Mouse (Mus musculus) urinary bladder, postnatal 25 days (tissue): ENCODE results near the gene Nol3.

Source experiments
- DNase-seq: peaks from one replicate; pipeline ENCODE4 v3.0.0; 2022; ENCODE audit warnings: low spot score

Gene Nol3

GRCm38 (mm10) chr8:105309142-105309847 is 33.4 kb downstream of the Nol3 start:
- DNase-seq: no peak

GRCm38 (mm10) chr8:105310118-105310517 is 34.2 kb downstream of the Nol3 start:
- DNase-seq: no peak

DNA sequence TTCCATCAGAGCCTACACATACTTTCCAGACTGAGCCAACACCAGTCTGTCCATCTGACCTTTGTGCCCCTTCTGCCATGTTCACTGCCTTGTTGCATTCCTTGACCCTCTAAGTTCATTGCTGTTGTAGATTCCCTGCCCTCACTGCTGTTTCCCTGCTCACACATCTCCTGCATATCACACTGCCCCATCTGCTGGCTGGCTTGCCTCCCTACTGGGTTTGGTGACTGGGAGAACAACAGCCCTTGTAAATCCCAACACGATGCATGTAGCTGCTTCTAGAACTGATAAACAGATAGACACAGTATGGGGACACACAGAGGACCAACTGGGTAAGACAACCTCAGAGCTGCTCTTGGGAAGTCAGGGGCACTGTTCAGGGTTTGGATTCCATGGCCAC is 35.8 kb downstream of the Nol3 start:
- DNase-seq: no peak

GRCm38 (mm10) chr8:105312891-105313481 is 37.0 kb downstream of the Nol3 start:
- DNase-seq: no peak

GRCm38 (mm10) chr8:105313622-105314402 is 37.9 kb downstream of the Nol3 start:
- DNase-seq: no peak

DNA sequence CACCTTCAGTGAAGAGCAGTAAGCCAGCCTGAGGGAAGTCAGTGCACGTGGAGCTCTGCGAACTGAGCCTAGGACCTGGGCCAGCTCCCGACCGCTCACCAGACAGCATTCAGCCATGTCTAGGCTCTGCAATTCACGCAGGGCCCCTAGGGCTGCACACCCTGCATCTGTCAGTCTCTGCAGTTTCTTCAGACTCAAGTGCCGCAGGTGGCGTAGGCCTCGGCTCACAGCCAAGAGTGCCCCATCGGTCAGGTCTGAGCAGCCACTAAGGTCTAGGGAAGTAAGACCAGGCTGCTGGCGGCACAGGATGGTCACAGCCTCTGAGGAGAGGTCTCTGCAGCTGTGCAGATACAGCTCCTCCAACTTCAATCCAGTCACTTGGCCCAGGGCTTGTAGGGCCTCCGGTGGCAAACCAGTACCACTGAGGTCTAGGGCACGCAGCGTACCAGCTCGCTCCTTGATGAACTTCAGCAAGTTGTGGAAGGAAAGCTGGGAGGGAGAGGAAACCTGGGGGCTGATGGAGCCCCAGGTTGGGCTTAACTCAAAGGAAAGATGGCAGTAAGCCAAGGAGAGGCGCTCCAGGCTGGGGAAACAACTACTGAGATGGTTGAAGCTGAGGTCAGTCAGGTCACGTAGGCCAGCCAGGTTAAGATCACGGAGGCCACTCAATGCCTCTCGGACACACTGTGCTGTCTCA is 39.3 kb downstream of the Nol3 start:
- no peak for DNase-seq

DNA sequence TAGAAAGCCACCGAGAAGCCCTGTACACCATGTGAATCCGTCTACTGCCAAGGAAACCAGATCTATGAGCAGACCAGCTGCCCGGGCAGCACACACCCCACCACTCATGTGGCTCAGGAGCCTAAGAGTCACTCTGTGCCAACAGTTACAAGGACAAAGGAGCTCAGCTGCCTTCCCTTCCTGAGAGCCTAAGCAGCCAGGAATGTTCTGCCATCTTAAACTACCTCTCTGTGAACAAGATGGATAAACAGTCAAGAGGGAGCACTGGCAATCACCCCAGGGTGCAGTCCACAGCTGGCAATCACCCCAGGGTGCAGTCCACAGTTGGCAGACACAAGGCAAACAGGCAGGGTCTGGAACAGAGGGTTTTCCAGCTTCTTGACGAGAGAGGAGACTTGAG is 42.0 kb downstream of the Nol3 start:
- no peak for DNase-seq

GRCm38 (mm10) chr8:105318662-105319190 is 42.8 kb downstream of the Nol3 start:
- DNase-seq: no peak

- no peak for DNase-seq
Measured at GRCm38 (mm10) chr8:105323183-105323582, 47.2 kb downstream of the Nol3 start.

- DNase-seq: no peak
Measured at GRCm38 (mm10) chr8:105325641-105326093, 49.7 kb downstream of the Nol3 start.

- DNase-seq: peak; percentile 97
Measured at GRCm38 (mm10) chr8:105326141-105326672, 50.3 kb downstream of the Nol3 start, which contains the start of the genes Lrrc29 and Tmem208. Lrrc29 (minus strand) TSS chr8:105326278. Tmem208 (plus strand) TSS chr8:105326354.

- DNase-seq: no peak
Measured at GRCm38 (mm10) chr8:105326968-105327367, 51.0 kb downstream of the Nol3 start.

- no peak for DNase-seq
Measured at GRCm38 (mm10) chr8:105330325-105330724, 54.4 kb downstream of the Nol3 start.

DNA sequence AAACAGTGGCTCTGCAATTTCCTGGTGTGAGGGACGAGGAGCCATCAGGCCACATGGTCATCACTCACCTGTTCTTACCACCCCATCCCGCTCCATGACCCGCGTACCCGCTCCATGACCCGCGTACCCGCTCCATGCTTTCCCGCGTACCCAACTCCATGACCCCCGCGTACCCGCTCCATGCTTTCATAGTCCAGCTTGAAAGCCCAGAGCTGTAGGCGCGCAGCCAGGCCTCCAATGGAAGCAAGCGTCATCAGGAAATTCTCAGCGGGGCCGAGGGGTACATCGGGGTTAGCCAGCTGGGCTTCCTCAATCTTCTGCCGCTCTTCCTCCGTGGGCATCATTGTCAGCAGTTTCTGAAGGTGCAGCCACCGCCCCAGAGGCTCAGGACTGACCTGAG is 55.5 kb downstream of the Nol3 start:
- DNase-seq: no peak
